In genomic region chr12:86931919-86932574, GRCm38 (mm10) we compare ENCODE assay signal across 10 mouse cellular contexts. TPM values are rescaled to one million over a fixed set of nuclear protein-coding genes. Genes with fewer than 3 reads are reported as not detected.
DNase-seq lines count a peak whose midpoint lies in the region; ATAC-seq and TF ChIP-seq lines count a peak whose summit lies in the region.
"Had no signal": no experiment of that assay in that cellular context is flagged by ENCODE, and none has a peak within 500 bp of the region (broad histone marks: within the 10 kb centered on the region; RNA-seq: fewer than 3 reads in every experiment).

No protein-coding gene starts in this region.

- H3K4me2 ChIP-seq in midbrain, embryonic 13.5 days (replicated peaks): no peak overlapping the region
- H3K4me2 ChIP-seq: heart, embryonic 15.5 days; midbrain, embryonic 12.5 days had no signal

- peaks cover 6% of the 10 kb centered on the region; the same call in 1 of the 2 replicates for H3K9me3 ChIP-seq in midbrain, embryonic 10.5 days (replicated peaks)
- no peaks in the 10 kb centered on the region for H3K9me3 ChIP-seq in midbrain, embryonic 13.5 days
- H3K9me3 ChIP-seq: heart, embryonic 15.5 days had no signal

- no peak for ATAC-seq in midbrain, embryonic 13.5 days

- 12% methylated on average over 7 of the region's 7 CpGs for WGBS in midbrain, embryonic 10.5 days
- 9% methylated on average over 7 of the region's 7 CpGs for WGBS in midbrain, embryonic 13.5 days
- WGBS in small intestine, adult 2 months: 13% methylated on average over 7 of the region's 7 CpGs

- H3K27ac ChIP-seq in midbrain, embryonic 10.5 days (replicated peaks): peak overlapping the region; percentile 64
- no peak overlapping the region for H3K27ac ChIP-seq in midbrain, embryonic 13.5 days
- peak overlapping the region; percentile 83 for H3K27ac ChIP-seq in small intestine, adult 2 months (ENCODE audit: insufficient read depth, low read depth, low read length)
- H3K27ac ChIP-seq: heart, embryonic 15.5 days; midbrain, embryonic 12.5 days had no signal

- H3K36me3 ChIP-seq in midbrain, embryonic 10.5 days: no peaks in the 10 kb centered on the region
- no peaks in the 10 kb centered on the region for H3K36me3 ChIP-seq in midbrain, embryonic 13.5 days
- H3K36me3 ChIP-seq in small intestine, adult 2 months (ENCODE audit: control insufficient read depth, insufficient read depth, low read length): no peaks in the 10 kb centered on the region
- H3K36me3 ChIP-seq: heart, embryonic 15.5 days; midbrain, embryonic 12.5 days had no signal

- H3K27me3 ChIP-seq in midbrain, embryonic 10.5 days (ENCODE audit: low read depth, poor library complexity, severe bottlenecking): peaks cover 24% of the 10 kb centered on the region
- H3K27me3 ChIP-seq in midbrain, embryonic 13.5 days: 0 out of 2 replicates have a peak, but pooled peaks cover 7% of the 10 kb centered on the region
- no peaks in the 10 kb centered on the region for H3K27me3 ChIP-seq in small intestine, adult 2 months (ENCODE audit: control insufficient read depth, insufficient read depth, low read length)
- H3K27me3 ChIP-seq: heart, embryonic 15.5 days had no signal

- H3K4me1 ChIP-seq in midbrain, embryonic 10.5 days: peaks cover 22% of the 10 kb centered on the region
- H3K4me1 ChIP-seq in midbrain, embryonic 13.5 days (replicated peaks): peaks cover 18% of the 10 kb centered on the region
- peaks cover 12% of the 10 kb centered on the region; the same call in 1 of the 2 replicates for H3K4me1 ChIP-seq in small intestine, adult 2 months (ENCODE audit: control insufficient read depth, insufficient read depth, insufficient read length, low read length)

- no peak overlapping the region for H3K9ac ChIP-seq in midbrain, embryonic 13.5 days (replicated peaks)
- H3K9ac ChIP-seq: heart, embryonic 15.5 days; midbrain, embryonic 12.5 days had no signal

- no peak for TF ChIP-seq CTCF in small intestine, adult 2 months (IDR thresholded peaks at IDR 0.05; ENCODE audit: extremely low read depth, insufficient read length, insufficient replicate concordance, low read depth, low read length)

- H3K4me3 ChIP-seq in midbrain, embryonic 10.5 days: no peak overlapping the region
- no peak overlapping the region for H3K4me3 ChIP-seq in midbrain, embryonic 13.5 days (replicated peaks)
- H3K4me3 ChIP-seq in small intestine, adult 2 months (ENCODE audit: low read depth, low read length): no peak overlapping the region
- H3K4me3 ChIP-seq: heart, embryonic 15.5 days; midbrain, embryonic 12.5 days had no signal

- peak; percentile 30 for DNase-seq in midbrain, embryonic 10.5 days (ENCODE audit: low spot score)
- peak; percentile 64 for DNase-seq in brain, adult 2 months (ENCODE audit: low read depth, low spot score)
- peak; percentile 83 for DNase-seq in heart, postnatal 4 days
- DNase-seq in thymus, postnatal 14 days: no peak
- DNase-seq in left cerebral cortex, adult 8-10 months (ENCODE audit: low spot score in 2 of 2): no peak
- DNase-seq in left cerebral cortex, adult 9 months (ENCODE audit: low spot score in 2 of 2): no peak

- no peak for TF ChIP-seq POLR2A in small intestine, adult 2 months (IDR thresholded peaks at IDR 0.05; ENCODE audit: low read depth, low read length)

RNA-seq across cellular contexts. Expression of gene Cipc, which starts 14.8 kb away (rescaled TPM):
- 33.2 and 35.5 TPM in 2 replicates for polyA plus RNA-seq in midbrain, embryonic 10.5 days (2016; fragmentation: Nextera tagmentation; extraction: Ambion mirVana)
- 49.8 and 51.2 TPM in 2 replicates for polyA plus RNA-seq in midbrain, embryonic 13.5 days (2015; fragmentation: Nextera tagmentation; extraction: Ambion mirVana)
- total RNA-seq in heart, postnatal 4 days (2021): 10 to 100 TPM; 34.1 to 39.3 TPM
- polyA plus RNA-seq in small intestine, adult 2 months (2012; rRNA removed): 7.9 and 16.3 TPM in 2 replicates
- 100 to 1,000 TPM in 1 of 4 experiments, 10 to 100 TPM in 3; 95.7 to 109 (median 99.4) TPM for total RNA-seq in left cerebral cortex, adult 8-10 months (2022)

RNA-seq across cellular contexts. Expression of gene Irf2bpl, which starts 47.4 kb away (rescaled TPM):
- polyA plus RNA-seq in midbrain, embryonic 10.5 days (2016; fragmentation: Nextera tagmentation; extraction: Ambion mirVana): 28.6 and 39.6 TPM in 2 replicates
- 65.3 and 75.5 TPM in 2 replicates for polyA plus RNA-seq in midbrain, embryonic 13.5 days (2015; fragmentation: Nextera tagmentation; extraction: Ambion mirVana)
- 10 to 100 TPM; 85.8 to 86.2 TPM for total RNA-seq in heart, postnatal 4 days (2021)
- 17.5 and 30.5 TPM in 2 replicates for polyA plus RNA-seq in small intestine, adult 2 months (2012; rRNA removed)
- 10 to 100 TPM; 60.7 to 74.9 (median 68.5) TPM for total RNA-seq in left cerebral cortex, adult 8-10 months (2022)

RNA-seq across cellular contexts. Expression of gene Zdhhc22, which starts 58.2 kb away (rescaled TPM):
- polyA plus RNA-seq in midbrain, embryonic 10.5 days (2016; fragmentation: Nextera tagmentation; extraction: Ambion mirVana): 0.15 and 0.24 TPM in 2 replicates
- polyA plus RNA-seq in midbrain, embryonic 13.5 days (2015; fragmentation: Nextera tagmentation; extraction: Ambion mirVana): 6.0 and 7.1 TPM in 2 replicates
- total RNA-seq in heart, postnatal 4 days (2021): not detected
- 0.03 and 0.04 TPM in 2 replicates for polyA plus RNA-seq in small intestine, adult 2 months (2012; rRNA removed)
- total RNA-seq in left cerebral cortex, adult 8-10 months (2022): 10 to 100 TPM; 46.9 to 56.7 (median 53.3) TPM
- polyA plus RNA-seq: heart, embryonic 15.5 days had no signal

Comparison
In these comparisons a context has a peak if more than half of its experiments do, and no peak if none do; other contexts are left out.
1. DNase-seq: peak in midbrain, embryonic 10.5 days (single experiment), brain, adult 2 months (single experiment) and heart, postnatal 4 days (single experiment); none in thymus, postnatal 14 days (single experiment), left cerebral cortex, adult 8-10 months (0 of 2) and left cerebral cortex, adult 9 months (0 of 2).